Mouse (Mus musculus): ENCODE results near the gene Brms1.

- TF ChIP-seq CTCF (IDR thresholded peaks at IDR 0.05) (no peak), EP300 (IDR thresholded peaks at IDR 0.05; ENCODE audit: insufficient read depth, low read depth, low read length) (no peak)
Observed at GRCm38 (mm10) chr19:5085145-5085863, 44.1 kb downstream of the Brms1 start, which contains the start of gene Tmem151a.

Measured in heart, adult 2 months (tissue).